Mouse (Mus musculus) lung, postnatal 14 days (tissue): ENCODE measurements around the gene Erfe.
A peak's percentile ranks its signal among the peaks of the same experiment; 100 is the strongest.

Experiments used
- DNase-seq: peaks from one replicate; pipeline ENCODE4 v3.0.0; 2021

Gene Erfe

GRCm38 (mm10) chr1:91366215-91367108, at the start of gene Erfe:
TSS of gene Erfe (plus strand) at chr1:91366430.
- peak; percentile 81 for DNase-seq

GRCm38 (mm10) chr1:91317656-91318055, 48.6 kb upstream of the Erfe start:
- DNase-seq: no peak

- no peak for DNase-seq
Measured at GRCm38 (mm10) chr1:91321760-91322438, 44.3 kb upstream of the Erfe start, which contains the start of gene Espnl. TSS of gene Espnl (plus strand) at chr1:91322075.

- no peak for DNase-seq
Measured at GRCm38 (mm10) chr1:91324646-91325045, 41.6 kb upstream of the Erfe start.

- no peak for DNase-seq
Measured at GRCm38 (mm10) chr1:91325488-91326042, 40.7 kb upstream of the Erfe start.

GRCm38 (mm10) chr1:91332102-91332501, 34.1 kb upstream of the Erfe start:
- no peak for DNase-seq

- no peak for DNase-seq
Measured at GRCm38 (mm10) chr1:91333582-91333981, 32.6 kb upstream of the Erfe start.

- no peak for DNase-seq
Measured at GRCm38 (mm10) chr1:91337355-91337754, 28.9 kb upstream of the Erfe start.

GRCm38 (mm10) chr1:91344001-91344400, 22.2 kb upstream of the Erfe start:
- no peak for DNase-seq

- DNase-seq: no peak
Measured at GRCm38 (mm10) chr1:91344921-91345685, 21.1 kb upstream of the Erfe start.

- DNase-seq: peak; percentile 67
Measured at GRCm38 (mm10) chr1:91346892-91347291, 19.3 kb upstream of the Erfe start.

GRCm38 (mm10) chr1:91350841-91351240, 15.4 kb upstream of the Erfe start, which contains the start of gene Klhl30:
TSS of gene Klhl30 (plus strand) at chr1:91351016.
- DNase-seq: no peak

GRCm38 (mm10) chr1:91351249-91351648, 15.0 kb upstream of the Erfe start:
- DNase-seq: no peak

GRCm38 (mm10) chr1:91352277-91352676, 14.0 kb upstream of the Erfe start:
- no peak for DNase-seq

GRCm38 (mm10) chr1:91356105-91356504, 10.1 kb upstream of the Erfe start:
- DNase-seq: no peak

- no peak for DNase-seq
Measured at GRCm38 (mm10) chr1:91362113-91362512, 4.1 kb upstream of the Erfe start.

- no peak for DNase-seq
Measured at GRCm38 (mm10) chr1:91364822-91365644, 1.2 kb upstream of the Erfe start.

GRCm38 (mm10) chr1:91365816-91366214, 415 bp upstream of the Erfe start:
- no peak for DNase-seq

GRCm38 (mm10) chr1:91367295-91367694, 1.1 kb downstream of the Erfe start:
- no peak for DNase-seq

GRCm38 (mm10) chr1:91369408-91369807, 3.2 kb downstream of the Erfe start:
- DNase-seq: no peak

GRCm38 (mm10) chr1:91370055-91370454, 3.8 kb downstream of the Erfe start:
- no peak for DNase-seq

- no peak for DNase-seq
Measured at GRCm38 (mm10) chr1:91373414-91373835, 7.2 kb downstream of the Erfe start.
